Mouse (Mus musculus): ENCODE data around the gene Cacna1e.

Cacna1e gene

GRCm38 (mm10) chr1:154805742-154806141, 78.6 kb downstream of the Cacna1e start:
- no peak for TF ChIP-seq GATA4 (IDR thresholded peaks at IDR 0.05; ENCODE audit: insufficient replicate concordance, low read length)

GRCm38 (mm10) chr1:154805038-154805437, 79.3 kb downstream of the Cacna1e start:
- no peak for TF ChIP-seq GATA4 (IDR thresholded peaks at IDR 0.05; ENCODE audit: insufficient replicate concordance, low read length)

- TF ChIP-seq GATA4 (IDR thresholded peaks at IDR 0.05; ENCODE audit: insufficient replicate concordance, low read length), result no peak
Measured at GRCm38 (mm10) chr1:154802301-154802904, 81.9 kb downstream of the Cacna1e start.

- no peak for TF ChIP-seq GATA4 (IDR thresholded peaks at IDR 0.05; ENCODE audit: insufficient replicate concordance, low read length)
Measured at GRCm38 (mm10) chr1:154799257-154799656, 85.0 kb downstream of the Cacna1e start.

- no peak for TF ChIP-seq GATA4 (IDR thresholded peaks at IDR 0.05; ENCODE audit: insufficient replicate concordance, low read length)
Measured at GRCm38 (mm10) chr1:154798771-154799170, 85.5 kb downstream of the Cacna1e start.

GRCm38 (mm10) chr1:154796685-154797084, 87.6 kb downstream of the Cacna1e start:
- no peak for TF ChIP-seq GATA4 (IDR thresholded peaks at IDR 0.05; ENCODE audit: insufficient replicate concordance, low read length)

GRCm38 (mm10) chr1:154794518-154794951, 89.8 kb downstream of the Cacna1e start:
- TF ChIP-seq GATA4 (IDR thresholded peaks at IDR 0.05; ENCODE audit: insufficient replicate concordance, low read length), result no peak

GRCm38 (mm10) chr1:154791544-154792174, 92.6 kb downstream of the Cacna1e start:
- TF ChIP-seq GATA4 (IDR thresholded peaks at IDR 0.05; ENCODE audit: insufficient replicate concordance, low read length), result no peak

- no peak for TF ChIP-seq GATA4 (IDR thresholded peaks at IDR 0.05; ENCODE audit: insufficient replicate concordance, low read length)
Measured at GRCm38 (mm10) chr1:154788491-154788890, 95.8 kb downstream of the Cacna1e start.

- no peak for TF ChIP-seq GATA4 (IDR thresholded peaks at IDR 0.05; ENCODE audit: insufficient replicate concordance, low read length)
Measured at GRCm38 (mm10) chr1:154788069-154788468, 96.2 kb downstream of the Cacna1e start.

GRCm38 (mm10) chr1:154787418-154787817, 96.9 kb downstream of the Cacna1e start:
- no peak for TF ChIP-seq GATA4 (IDR thresholded peaks at IDR 0.05; ENCODE audit: insufficient replicate concordance, low read length)

GRCm38 (mm10) chr1:154786243-154786669, 98.0 kb downstream of the Cacna1e start:
- TF ChIP-seq GATA4 (IDR thresholded peaks at IDR 0.05; ENCODE audit: insufficient replicate concordance, low read length), result no peak

GRCm38 (mm10) chr1:154784862-154785261, 99.4 kb downstream of the Cacna1e start:
- TF ChIP-seq GATA4 (IDR thresholded peaks at IDR 0.05; ENCODE audit: insufficient replicate concordance, low read length), result no peak

- TF ChIP-seq GATA4 (IDR thresholded peaks at IDR 0.05; ENCODE audit: insufficient replicate concordance, low read length), result no peak
Measured at GRCm38 (mm10) chr1:154783521-154783920, 100.8 kb downstream of the Cacna1e start.

- TF ChIP-seq GATA4 (IDR thresholded peaks at IDR 0.05; ENCODE audit: insufficient replicate concordance, low read length), result no peak
Measured at GRCm38 (mm10) chr1:154779908-154780514, 104.3 kb downstream of the Cacna1e start.

GRCm38 (mm10) chr1:154776344-154776743, 108.0 kb downstream of the Cacna1e start:
- no peak for TF ChIP-seq GATA4 (IDR thresholded peaks at IDR 0.05; ENCODE audit: insufficient replicate concordance, low read length)

Data from liver, adult (tissue).